Mouse (Mus musculus): Measurements from ENCODE around the gene Krtap4-7.

DNA sequence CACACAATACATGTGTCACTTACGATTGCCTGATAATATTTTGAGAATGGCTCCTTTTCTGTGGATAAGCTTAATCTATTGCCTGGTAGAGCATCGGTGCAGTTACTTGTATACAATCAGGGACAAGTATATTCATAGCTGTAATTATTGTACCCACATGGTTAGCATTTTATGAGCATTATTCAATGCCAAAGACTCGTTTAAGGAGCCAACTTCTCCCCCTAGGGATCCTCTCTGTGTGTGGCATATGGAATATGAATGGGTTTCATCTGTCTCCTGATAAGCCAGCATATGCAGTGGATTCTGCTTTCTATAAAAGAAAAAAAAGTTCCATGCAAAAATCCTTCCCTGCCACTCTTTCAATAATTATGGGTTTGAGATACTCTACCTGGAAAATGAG, 462 bp upstream of the Krtap4-7 start:
- TF ChIP-seq GATA1 (IDR thresholded peaks at IDR 0.05; ENCODE audit: borderline replicate concordance, low read length): no peak
- TF ChIP-seq FLI1 (IDR thresholded peaks at IDR 0.05; ENCODE audit: low read length): no peak
